Mouse (Mus musculus): Measurements from ENCODE around the gene Ugt1a10.

- no peak for TF ChIP-seq POLR2A (IDR thresholded peaks at IDR 0.05; ENCODE audit: borderline replicate concordance, control insufficient read depth, low read depth, low read length)
- TF ChIP-seq CTCF (IDR thresholded peaks at IDR 0.05; ENCODE audit: control insufficient read depth, insufficient read depth, low read length): no peak
Measured at GRCm38 (mm10) chr1:88234646-88235045, 179.5 kb downstream of the Ugt1a10 start.

Measured in bone marrow, adult 2 months (tissue).